Mouse (Mus musculus): ENCODE measurements at regions not wholly inside any gene's neighbourhood (a gene's known extent, or its start where the extent isn't known, plus 50 kb on each side); places are given as distances from the start of the nearest gene placed in this dataset.

GRCm38 (mm10) chr1:147273324-147273723, 778.8 kb downstream of the Brinp3 start:
- DNase-seq = peak; percentile 23

DNA sequence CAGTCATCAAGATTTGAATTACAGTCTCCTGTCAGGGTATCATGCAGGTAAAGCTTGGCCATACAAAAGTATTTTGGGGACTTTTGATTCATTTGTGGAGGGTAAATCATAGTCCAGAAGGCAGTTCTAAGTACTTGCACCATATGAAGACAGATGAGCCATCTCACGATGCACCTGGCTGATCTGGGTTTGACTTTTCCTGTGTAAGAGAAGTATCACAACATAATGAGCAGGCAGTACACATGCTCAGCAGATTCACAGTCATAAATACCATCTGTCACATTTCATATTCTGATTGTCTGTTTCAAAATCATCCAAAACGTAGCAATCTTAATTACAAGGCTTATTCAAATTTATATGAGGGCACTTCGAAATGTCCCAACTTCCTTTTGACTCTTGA, 796.6 kb downstream of the Brinp3 start:
- DNase-seq = no peak

GRCm38 (mm10) chr1:147309246-147309645, 814.7 kb downstream of the Brinp3 start:
- DNase-seq = no peak

DNA sequence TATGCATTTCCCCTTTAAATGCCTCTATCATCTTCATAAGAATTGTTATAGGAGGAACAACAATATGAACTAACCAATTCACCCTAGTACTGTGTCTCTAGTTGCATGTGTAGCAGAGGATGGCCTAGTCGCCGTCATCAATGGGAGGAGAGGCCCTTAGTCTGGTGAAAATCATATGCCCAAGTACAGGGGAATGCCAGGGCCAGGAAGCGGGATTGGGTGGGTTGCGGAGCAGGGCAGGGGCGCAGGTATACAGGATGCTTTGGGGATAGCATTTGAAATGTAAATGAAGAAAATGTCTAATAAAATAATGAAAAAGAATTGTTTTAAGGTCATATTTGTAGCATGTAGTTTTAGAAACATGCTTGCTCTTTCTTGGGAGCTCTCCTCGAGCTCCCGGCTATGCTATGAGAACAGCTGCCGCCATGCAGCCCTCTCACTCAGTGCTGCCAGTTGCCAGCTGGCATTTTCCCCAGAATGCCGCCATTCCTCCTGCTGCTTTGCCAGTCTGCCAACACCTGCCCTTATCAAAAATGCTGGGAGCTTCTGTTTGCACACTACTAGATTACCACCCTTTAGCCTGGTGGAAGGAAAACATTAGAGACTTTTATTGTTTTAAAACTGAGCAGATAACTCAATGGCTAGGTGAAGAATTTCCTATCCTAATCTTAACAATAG, 848.9 kb downstream of the Brinp3 start:
- no peak for DNase-seq

DNA sequence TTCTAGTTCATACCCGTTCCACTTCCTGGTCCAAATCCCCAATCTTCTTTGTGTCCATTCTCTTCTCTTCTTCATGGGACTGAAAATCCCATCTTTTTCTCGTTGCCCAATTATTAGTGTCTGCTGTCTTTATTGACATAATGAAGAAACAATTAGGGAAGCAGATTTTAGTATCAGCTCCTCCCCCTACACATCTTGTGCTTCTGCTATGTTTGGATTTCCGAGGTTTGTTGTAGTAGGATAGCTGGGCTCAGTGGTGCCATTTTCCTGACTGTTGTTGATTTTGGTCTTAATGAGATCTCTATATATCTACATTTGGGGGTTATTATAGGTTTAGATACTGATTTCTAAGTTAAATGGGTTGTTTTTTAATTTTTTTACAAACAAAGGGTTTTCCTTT, 849.5 kb downstream of the Brinp3 start:
- DNase-seq = no peak

Data from embryo, embryonic 11 days (tissue).